Mouse (Mus musculus) kidney, embryonic 16.5 days (tissue): Measurements from ENCODE around the gene Sh3bp1. TPM values are rescaled to one million over a fixed set of nuclear protein-coding genes. Genes with fewer than 3 reads are reported as not detected.

Experiments used
- ATAC-seq: fragments of 200-750 bp; cut with Nextera tagmentation; 2 replicates; pipeline ENCODE4 v1.8.0; 2017; ENCODE audit warnings: moderate TSS enrichment; ENCODE audit not compliant: low FRiP score, low TSS enrichment
- H3K27ac ChIP-seq: fragments of 300-500 bp; sonication (generic); 2 replicates; pipeline ENCODE4 v1.5.1; 2014; ENCODE audit warnings: low read length
- H3K27me3 ChIP-seq: fragments of 300-500 bp; sonication (generic); 2 replicates; pipeline ENCODE4 v1.6.1; 2014; ENCODE audit warnings: low read length, control low read depth, mixed read lengths; ENCODE audit not compliant: insufficient read depth
- H3K36me3 ChIP-seq: fragments of 300-500 bp; sonication (generic); 2 replicates; pipeline ENCODE4 v1.6.1; 2014; ENCODE audit warnings: low read length, control low read depth, mixed read lengths; ENCODE audit not compliant: insufficient read depth
- H3K4me1 ChIP-seq: fragments of 300-500 bp; sonication (generic); 2 replicates; pipeline ENCODE4 v1.6.1; 2014; ENCODE audit warnings: low read length, control low read depth, mixed read lengths; ENCODE audit not compliant: insufficient read depth
- H3K4me2 ChIP-seq: fragments of 300-500 bp; sonication (generic); replicated peaks from 2 replicates; pipeline ENCODE4 v1.6.1; 2014; ENCODE audit warnings: low read depth, low read length
- H3K4me3 ChIP-seq: fragments of 300-500 bp; sonication (generic); 2 replicates; pipeline ENCODE4 v1.5.1; 2014; ENCODE audit warnings: mild to moderate bottlenecking, low read length
- H3K9ac ChIP-seq: fragments of 300-500 bp; sonication (generic); replicated peaks from 2 replicates; pipeline ENCODE4 v1.6.1; 2014; ENCODE audit warnings: low read length
- H3K9me3 ChIP-seq: fragments of 300-500 bp; sonication (generic); 2 replicates; pipeline ENCODE4 v1.6.1; 2016; ENCODE audit warnings: low read length, control low read depth
- WGBS: fragments of 180-500 bp; shearing (Covaris S2); extraction: QIAGEN DNeasy Blood & Tissue Kit; methylation state at CpG from one replicate; pipeline ENCODE4 v1.1.7; 2014; 5-methylcytosine and 5-hydroxymethylcytosine counted together
- polyA plus RNA-seq: library from polyadenylated mRNA; unstranded; fragments of >200 nt; fragmentation: Nextera tagmentation; extraction: Ambion mirVana; gene quantifications from 2 replicates; pipeline ENCODE4 v1.2.1, GENCODE M21; 2015

Sh3bp1 gene
- polyA plus RNA-seq, 1 experiment from 2014 or later, result 33.1 TPM

GRCm38 (mm10) chr15:78896149-78896548 is 3.4 kb upstream of the Sh3bp1 start:
- H3K4me3 ChIP-seq, result no peak overlapping the region
- 78% methylated on average over 3 of the region's 3 CpGs for WGBS
- H3K4me2 ChIP-seq, result no peak overlapping the region
- no peak overlapping the region for H3K9ac ChIP-seq
- H3K27ac ChIP-seq, result no peak overlapping the region
- peaks cover 72% of the 10 kb centered on the region for H3K4me1 ChIP-seq
- ATAC-seq, result no peak
- peaks cover 19% of the 10 kb centered on the region for H3K36me3 ChIP-seq
- no peaks in the 10 kb centered on the region for H3K27me3 ChIP-seq
- H3K9me3 ChIP-seq, result no peaks in the 10 kb centered on the region

GRCm38 (mm10) chr15:78897488-78897887 is 2.1 kb upstream of the Sh3bp1 start:
- ATAC-seq, result no peak
- 85% methylated on average over 4 of the region's 4 CpGs for WGBS
- no peaks in the 10 kb centered on the region for H3K9me3 ChIP-seq
- H3K27me3 ChIP-seq, result no peaks in the 10 kb centered on the region
- H3K27ac ChIP-seq, result no peak overlapping the region
- 0 out of 2 replicates have a peak, but pooled peaks cover 6% of the 10 kb centered on the region for H3K36me3 ChIP-seq
- peaks cover 70% of the 10 kb centered on the region for H3K4me1 ChIP-seq
- no peak overlapping the region for H3K9ac ChIP-seq
- H3K4me3 ChIP-seq, result no peak overlapping the region
- H3K4me2 ChIP-seq, result no peak overlapping the region

- Histone ChIP-seq H3K27me3 (no peaks in the 10 kb centered on the region), H3K36me3 (peaks cover 2% of the 10 kb centered on the region; the same call in 1 of the 2 replicates), H3K4me3 (peak overlapping the region; percentile 77), H3K9me3 (no peaks in the 10 kb centered on the region), H3K4me2 (peak overlapping the region; percentile 86), H3K9ac (peak overlapping the region; percentile 16; the same call in 1 of the 2 replicates), H3K27ac (peak overlapping the region; percentile 74), H3K4me1 (peaks cover 61% of the 10 kb centered on the region)
- ATAC-seq, result no peak
- WGBS, result 48% methylated on average over 6 of the region's 6 CpGs
Measured at GRCm38 (mm10) chr15:78898507-78899001, 1.0 kb upstream of the Sh3bp1 start.

GRCm38 (mm10) chr15:78899409-78899739 is 194 bp upstream of the Sh3bp1 start, which contains the start of gene Gm49510:
Gene Gm49510, plus strand, starts transcription at chr15:78899667.
- 3% methylated on average over 19 of the region's 20 CpGs for WGBS
- H3K27me3 ChIP-seq, result no peaks in the 10 kb centered on the region
- peaks cover 53% of the 10 kb centered on the region for H3K4me1 ChIP-seq
- peak within 1 kb of the TSS; percentile 84 for H3K9ac ChIP-seq
- H3K4me2 ChIP-seq, result peak within 1 kb of the TSS; percentile 86
- H3K4me3 ChIP-seq, result peak within 1 kb of the TSS; percentile 77
- peaks cover 8% of the 10 kb centered on the region for H3K36me3 ChIP-seq
- peak within 1 kb of the TSS; percentile 81 for H3K27ac ChIP-seq
- no peak for ATAC-seq
- H3K9me3 ChIP-seq, result no peaks in the 10 kb centered on the region

GRCm38 (mm10) chr15:78900585-78901421 is 1.2 kb downstream of the Sh3bp1 start:
- 20% methylated on average over 18 of the region's 18 CpGs for WGBS
- H3K27me3 ChIP-seq, result no peaks in the 10 kb centered on the region
- peaks cover 43% of the 10 kb centered on the region for H3K4me1 ChIP-seq
- H3K9me3 ChIP-seq, result no peaks in the 10 kb centered on the region
- peak overlapping the region; percentile 77 for H3K4me3 ChIP-seq
- peak overlapping the region; percentile 84 for H3K9ac ChIP-seq
- H3K4me2 ChIP-seq, result peak overlapping the region; percentile 86
- H3K36me3 ChIP-seq, result peaks cover 20% of the 10 kb centered on the region
- peak; percentile 18; the same call in 1 of the 2 replicates for ATAC-seq
- H3K27ac ChIP-seq, result peak overlapping the region; percentile 81; the same call in 1 of the 2 replicates

GRCm38 (mm10) chr15:78901422-78901789 is 1.8 kb downstream of the Sh3bp1 start:
- 59% methylated on average over 8 of the region's 8 CpGs for WGBS
- no peak for ATAC-seq
- Histone ChIP-seq H3K4me1 (peaks cover 37% of the 10 kb centered on the region), H3K9me3 (no peaks in the 10 kb centered on the region), H3K27ac (peak overlapping the region; percentile 81; the same call in 1 of the 2 replicates), H3K4me3 (peak overlapping the region; percentile 77; the same call in 1 of the 2 replicates), H3K9ac (peak overlapping the region; percentile 84), H3K36me3 (peaks cover 22% of the 10 kb centered on the region), H3K27me3 (no peaks in the 10 kb centered on the region), H3K4me2 (peak overlapping the region; percentile 86)

- H3K36me3 ChIP-seq, result peaks cover 35% of the 10 kb centered on the region
- no peak overlapping the region for H3K27ac ChIP-seq
- no peak overlapping the region for H3K4me3 ChIP-seq
- no peak for ATAC-seq
- H3K9ac ChIP-seq, result peak overlapping the region; percentile 19
- no peaks in the 10 kb centered on the region for H3K27me3 ChIP-seq
- 6% methylated on average over 2 of the region's 2 CpGs for WGBS
- no peaks in the 10 kb centered on the region for H3K9me3 ChIP-seq
- no peak overlapping the region for H3K4me2 ChIP-seq
- peaks cover 30% of the 10 kb centered on the region for H3K4me1 ChIP-seq
Measured at GRCm38 (mm10) chr15:78903243-78903642, 3.7 kb downstream of the Sh3bp1 start.

- WGBS, result 70% methylated on average over 7 of the region's 7 CpGs
- Histone ChIP-seq H3K9me3 (no peaks in the 10 kb centered on the region), H3K4me2 (no peak overlapping the region), H3K27me3 (no peaks in the 10 kb centered on the region), H3K27ac (no peak overlapping the region), H3K9ac (no peak overlapping the region), H3K36me3 (peaks cover 65% of the 10 kb centered on the region), H3K4me3 (no peak overlapping the region), H3K4me1 (peaks cover 2% of the 10 kb centered on the region; the same call in 1 of the 2 replicates)
- no peak for ATAC-seq
Measured at GRCm38 (mm10) chr15:78908399-78908798, 8.8 kb downstream of the Sh3bp1 start.

- no peaks in the 10 kb centered on the region for H3K27me3 ChIP-seq
- H3K4me3 ChIP-seq, result no peak overlapping the region
- no peak overlapping the region for H3K27ac ChIP-seq
- H3K4me2 ChIP-seq, result no peak overlapping the region
- H3K9ac ChIP-seq, result no peak overlapping the region
- no peaks in the 10 kb centered on the region for H3K9me3 ChIP-seq
- ATAC-seq, result no peak
- peaks cover 2% of the 10 kb centered on the region; the same call in 1 of the 2 replicates for H3K4me1 ChIP-seq
- 89% methylated on average over 8 of the region's 8 CpGs for WGBS
- H3K36me3 ChIP-seq, result peaks cover 61% of the 10 kb centered on the region
Measured at GRCm38 (mm10) chr15:78908982-78909381, 9.4 kb downstream of the Sh3bp1 start.

GRCm38 (mm10) chr15:78912040-78912439 is 12.5 kb downstream of the Sh3bp1 start:
- H3K4me1 ChIP-seq, result peaks cover 26% of the 10 kb centered on the region
- WGBS, result 30% methylated on average over 9 of the region's 9 CpGs
- no peaks in the 10 kb centered on the region for H3K9me3 ChIP-seq
- ATAC-seq, result no peak
- no peak overlapping the region for H3K9ac ChIP-seq
- H3K4me3 ChIP-seq, result no peak overlapping the region
- no peaks in the 10 kb centered on the region for H3K27me3 ChIP-seq
- H3K4me2 ChIP-seq, result no peak overlapping the region
- H3K36me3 ChIP-seq, result peaks cover 41% of the 10 kb centered on the region
- no peak overlapping the region for H3K27ac ChIP-seq
